Mouse (Mus musculus) cortical plate, adult 2 months (tissue): ENCODE results near the gene Mamdc4.

Source experiments
- CTCF ChIP-seq: fragments of 200-500 bp; IDR thresholded peaks from 2 replicates; pipeline ENCODE4 v1.5.1; 2011; ENCODE audit warnings: mild to moderate bottlenecking, control low read depth, low read length; ENCODE audit not compliant: insufficient read depth; ENCODE audit errors: extremely low read depth
- POLR2A ChIP-seq: fragments of 200-500 bp; IDR thresholded peaks from 2 replicates; pipeline ENCODE4 v1.6.1; 2011; ENCODE audit warnings: mild to moderate bottlenecking, low read length, control low read depth; ENCODE audit not compliant: insufficient read depth; ENCODE audit errors: extremely low read depth

DNA sequence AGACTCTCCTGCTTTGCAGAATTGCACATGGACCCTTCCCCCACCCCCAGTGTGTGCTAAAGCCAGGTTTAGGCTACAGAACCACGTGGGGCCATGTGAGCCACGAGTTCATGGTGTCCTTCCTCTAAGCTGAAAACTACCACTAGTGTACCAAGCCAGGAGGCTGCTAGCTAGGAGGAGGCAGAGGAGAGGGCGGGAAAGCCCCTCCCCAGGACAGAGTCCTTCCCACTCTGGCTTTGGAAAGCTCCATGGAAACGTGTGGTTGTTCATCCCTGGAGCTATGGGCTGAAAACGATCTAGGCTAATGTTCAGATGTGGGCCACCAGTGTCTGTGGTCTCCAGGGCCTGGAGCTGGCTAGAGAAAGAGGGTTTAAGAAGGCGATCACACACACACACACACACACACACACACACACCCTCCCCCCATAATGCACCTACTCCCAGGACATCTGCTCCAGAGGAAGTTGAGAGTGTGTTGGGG, 6.0 kb upstream of the Mamdc4 start:
- TF ChIP-seq POLR2A (no peak; the same call in 1 of the 2 replicates), CTCF (no peak)
